Mouse (Mus musculus): ENCODE data around the gene Cd63. TPM values are rescaled to one million over a fixed set of nuclear protein-coding genes. Genes with fewer than 3 reads are reported as not detected.

The Cd63 gene
- polyA plus RNA-seq, 1 experiment from 2014 or later: 572 TPM

DNA sequence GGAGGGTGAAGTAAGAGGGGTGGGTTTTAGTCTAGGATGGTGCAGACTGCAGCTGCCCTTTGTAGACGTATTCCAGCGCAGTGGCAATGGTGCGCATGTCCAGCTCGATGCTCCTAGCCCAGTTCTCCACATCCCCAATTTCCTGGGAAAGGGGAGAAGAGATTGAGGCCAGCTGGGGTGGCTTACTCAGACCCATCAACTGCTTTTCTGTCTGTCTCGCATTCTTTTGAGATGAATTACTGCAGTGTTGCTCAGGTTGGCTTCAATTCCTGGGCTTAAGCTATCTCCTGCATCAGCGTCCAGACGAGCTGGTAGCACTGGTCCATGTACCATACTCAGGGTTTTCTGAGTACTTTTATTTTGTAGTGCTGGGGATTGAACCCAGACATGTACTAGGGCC lies 19.2 kb downstream of the Cd63 start:
- peaks cover 20% of the 10 kb centered on the region for H3K4me1 ChIP-seq (replicated peaks; ENCODE audit: control insufficient read depth, insufficient read depth, low read length)
- no peaks in the 10 kb centered on the region for H3K9me3 ChIP-seq (ENCODE audit: control insufficient read depth, low read length)
- H3K9ac ChIP-seq (ENCODE audit: low read length): no peak overlapping the region
- DNase-seq (ENCODE audit: low spot score) (no peak), ATAC-seq (replicated peaks; ENCODE audit: low FRiP score, low TSS enrichment, low read depth) (no peak)
- WGBS: 76% methylated on average over 7 of the region's 7 CpGs
- no peaks in the 10 kb centered on the region for H3K27me3 ChIP-seq (replicated peaks; ENCODE audit: control insufficient read depth, insufficient read depth, low read length)
- peaks cover 32% of the 10 kb centered on the region for H3K36me3 ChIP-seq (ENCODE audit: control insufficient read depth, insufficient read depth, low read length)
- H3K4me3 ChIP-seq (ENCODE audit: low read depth, low read length): no peak overlapping the region
- H3K4me2 ChIP-seq (ENCODE audit: low read length): no peak overlapping the region
- no peak overlapping the region for H3K27ac ChIP-seq (ENCODE audit: low read depth)

DNA sequence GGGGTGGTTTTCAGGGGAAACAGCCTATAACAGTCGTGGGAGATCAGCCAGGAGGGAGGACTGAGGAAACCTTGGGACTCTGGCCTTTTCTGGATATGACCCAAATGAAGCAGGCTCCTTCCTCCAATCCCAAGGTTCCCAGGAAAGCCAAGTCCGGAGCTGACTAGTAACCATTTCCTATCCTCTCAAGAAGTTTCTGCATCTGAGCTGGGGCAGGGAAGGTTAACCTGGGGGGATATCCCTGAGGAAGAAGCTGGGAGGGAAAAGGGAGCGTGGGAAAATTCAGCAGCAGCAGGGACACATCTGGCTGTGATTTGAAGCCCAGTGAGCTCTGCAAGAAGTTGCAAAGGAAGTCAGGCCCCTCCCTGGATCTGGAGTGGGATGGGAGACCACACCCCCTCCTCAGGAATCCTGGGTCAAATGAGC lies 20.0 kb downstream of the Cd63 start:
- H3K9ac ChIP-seq (ENCODE audit: low read length): no peak overlapping the region
- WGBS: 59% methylated on average over 3 of the region's 3 CpGs
- H3K4me3 ChIP-seq (ENCODE audit: low read depth, low read length): no peak overlapping the region
- H3K27ac ChIP-seq (ENCODE audit: low read depth): peak overlapping the region; percentile 27; the same call in 1 of the 2 replicates
- ATAC-seq (replicated peaks; ENCODE audit: low FRiP score, low TSS enrichment, low read depth) (no peak), DNase-seq (ENCODE audit: low spot score) (no peak)
- H3K27me3 ChIP-seq (replicated peaks; ENCODE audit: control insufficient read depth, insufficient read depth, low read length): no peaks in the 10 kb centered on the region
- peaks cover 20% of the 10 kb centered on the region for H3K4me1 ChIP-seq (replicated peaks; ENCODE audit: control insufficient read depth, insufficient read depth, low read length)
- H3K36me3 ChIP-seq (ENCODE audit: control insufficient read depth, insufficient read depth, low read length): peaks cover 25% of the 10 kb centered on the region
- H3K9me3 ChIP-seq (ENCODE audit: control insufficient read depth, low read length): no peaks in the 10 kb centered on the region
- no peak overlapping the region for H3K4me2 ChIP-seq (ENCODE audit: low read length)

DNA sequence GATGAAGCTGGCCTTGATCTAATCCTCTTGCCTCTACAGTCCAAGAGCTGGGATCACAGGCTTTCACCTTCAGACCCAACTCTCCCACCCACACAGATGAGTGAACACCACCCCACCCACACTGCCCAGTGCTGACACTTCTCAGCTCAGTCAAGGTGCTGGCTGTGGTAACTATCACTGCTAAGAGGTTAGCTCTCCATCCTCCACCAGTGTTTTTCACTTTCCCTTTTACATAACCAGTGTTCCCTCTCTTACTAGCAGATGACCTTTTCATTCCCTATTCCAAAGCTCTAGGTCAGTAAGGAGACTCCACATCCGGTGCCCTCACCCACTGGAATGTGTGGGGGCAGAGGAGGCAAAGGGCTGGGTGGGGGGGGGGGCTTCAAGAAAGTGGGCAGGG lies 20.5 kb downstream of the Cd63 start:
- no peaks in the 10 kb centered on the region for H3K9me3 ChIP-seq (ENCODE audit: control insufficient read depth, low read length)
- peaks cover 23% of the 10 kb centered on the region for H3K36me3 ChIP-seq (ENCODE audit: control insufficient read depth, insufficient read depth, low read length)
- H3K9ac ChIP-seq (ENCODE audit: low read length): no peak overlapping the region
- DNase-seq (ENCODE audit: low spot score): no peak
- no peaks in the 10 kb centered on the region for H3K27me3 ChIP-seq (replicated peaks; ENCODE audit: control insufficient read depth, insufficient read depth, low read length)
- no peak overlapping the region for H3K4me2 ChIP-seq (ENCODE audit: low read length)
- peak overlapping the region; percentile 27; the same call in 1 of the 2 replicates for H3K27ac ChIP-seq (ENCODE audit: low read depth)
- WGBS: 45% methylated on average over 1 of the region's 1 CpGs
- ATAC-seq (replicated peaks; ENCODE audit: low FRiP score, low TSS enrichment, low read depth): no peak
- H3K4me1 ChIP-seq (replicated peaks; ENCODE audit: control insufficient read depth, insufficient read depth, low read length): peaks cover 20% of the 10 kb centered on the region
- H3K4me3 ChIP-seq (ENCODE audit: low read depth, low read length): no peak overlapping the region

DNA sequence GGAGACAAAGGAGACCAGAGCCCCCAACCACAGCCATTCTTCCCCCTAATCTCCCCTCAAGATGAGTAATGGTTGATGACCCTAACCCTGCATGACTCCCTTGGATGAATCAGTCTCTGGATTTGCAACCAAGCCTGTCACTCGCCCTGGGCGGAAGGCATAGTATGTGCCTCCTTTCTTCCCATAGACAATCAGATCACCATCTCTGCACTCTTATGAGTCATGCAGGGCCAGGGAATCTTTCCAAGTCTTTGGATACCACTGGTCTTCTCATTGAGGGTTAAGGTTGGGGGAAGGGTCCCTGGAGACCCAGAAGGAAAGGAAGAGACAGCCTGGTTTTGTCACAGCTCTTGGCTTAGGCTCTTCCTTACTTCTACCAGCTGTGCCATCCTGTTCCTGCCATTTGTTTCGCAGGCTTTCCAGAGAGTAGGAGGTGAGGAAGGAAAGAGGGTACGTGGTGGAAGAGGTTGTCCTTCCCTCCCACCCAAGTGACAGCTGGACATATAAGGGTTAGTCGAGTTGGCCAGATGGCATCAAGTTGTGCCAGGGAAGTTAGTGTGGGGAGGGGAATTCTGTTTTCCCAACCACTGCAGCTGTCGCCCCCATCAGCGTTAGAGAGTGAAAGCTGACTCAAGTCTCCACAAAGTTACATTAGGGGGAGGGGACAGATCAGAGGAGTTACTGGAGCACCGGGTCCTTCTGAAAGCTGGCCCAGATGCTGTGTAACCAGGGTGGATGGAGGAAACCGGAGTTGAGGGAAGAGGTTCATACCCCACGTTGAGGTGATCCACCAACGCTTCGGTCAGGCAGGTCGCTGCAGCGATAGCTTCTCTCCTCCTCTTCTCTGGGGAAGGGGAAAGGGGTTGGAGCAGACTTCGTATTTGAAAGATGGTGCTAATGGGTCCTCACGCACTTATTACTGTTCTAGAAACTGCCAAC lies 21.4 kb downstream of the Cd63 start:
- ATAC-seq (replicated peaks; ENCODE audit: low FRiP score, low TSS enrichment, low read depth) (no peak), DNase-seq (ENCODE audit: low spot score) (no peak)
- Histone ChIP-seq H3K4me1 (replicated peaks; ENCODE audit: control insufficient read depth, insufficient read depth, low read length) (peaks cover 20% of the 10 kb centered on the region), H3K9ac (ENCODE audit: low read length) (peak overlapping the region; percentile 78; the same call in 1 of the 2 replicates), H3K4me3 (ENCODE audit: low read depth, low read length) (peak overlapping the region; percentile 92), H3K27me3 (replicated peaks; ENCODE audit: control insufficient read depth, insufficient read depth, low read length) (no peaks in the 10 kb centered on the region), H3K27ac (ENCODE audit: low read depth) (0 out of 2 replicates have a peak overlapping the region, but pooled peaks have one; percentile 16), H3K36me3 (ENCODE audit: control insufficient read depth, insufficient read depth, low read length) (peaks cover 14% of the 10 kb centered on the region), H3K4me2 (ENCODE audit: low read length) (peak overlapping the region; percentile 70), H3K9me3 (ENCODE audit: control insufficient read depth, low read length) (no peaks in the 10 kb centered on the region)
- WGBS: 71% methylated on average over 16 of the region's 16 CpGs

DNA sequence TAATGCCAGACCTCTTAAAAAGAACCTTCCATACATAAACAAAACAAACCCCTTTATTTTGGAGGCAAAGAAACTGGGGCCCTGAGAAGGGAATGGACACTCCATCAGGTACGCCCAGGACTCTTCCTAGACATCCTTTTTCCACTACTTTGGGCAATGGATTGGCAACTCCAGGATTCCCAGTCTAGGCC lies 21.9 kb downstream of the Cd63 start, which contains the start of gene Rdh5:
Gene Rdh5 (minus strand): TSS at position 67 of the 191 bp plus-strand sequence.
- peak within 1 kb of the TSS; percentile 78 for H3K9ac ChIP-seq (ENCODE audit: low read length)
- H3K4me3 ChIP-seq (ENCODE audit: low read depth, low read length): peak within 1 kb of the TSS; percentile 92
- ATAC-seq (replicated peaks; ENCODE audit: low FRiP score, low TSS enrichment, low read depth) (no peak), DNase-seq (ENCODE audit: low spot score) (no peak)
- 13% methylated on average over 1 of the region's 1 CpGs for WGBS
- H3K9me3 ChIP-seq (ENCODE audit: control insufficient read depth, low read length): no peaks in the 10 kb centered on the region
- peak within 1 kb of the TSS; percentile 87 for H3K27ac ChIP-seq (ENCODE audit: low read depth)
- H3K4me1 ChIP-seq (replicated peaks; ENCODE audit: control insufficient read depth, insufficient read depth, low read length): peaks cover 20% of the 10 kb centered on the region
- H3K4me2 ChIP-seq (ENCODE audit: low read length): peak within 1 kb of the TSS; percentile 70
- H3K36me3 ChIP-seq (ENCODE audit: control insufficient read depth, insufficient read depth, low read length): peaks cover 8% of the 10 kb centered on the region
- no peaks in the 10 kb centered on the region for H3K27me3 ChIP-seq (replicated peaks; ENCODE audit: control insufficient read depth, insufficient read depth, low read length)

DNA sequence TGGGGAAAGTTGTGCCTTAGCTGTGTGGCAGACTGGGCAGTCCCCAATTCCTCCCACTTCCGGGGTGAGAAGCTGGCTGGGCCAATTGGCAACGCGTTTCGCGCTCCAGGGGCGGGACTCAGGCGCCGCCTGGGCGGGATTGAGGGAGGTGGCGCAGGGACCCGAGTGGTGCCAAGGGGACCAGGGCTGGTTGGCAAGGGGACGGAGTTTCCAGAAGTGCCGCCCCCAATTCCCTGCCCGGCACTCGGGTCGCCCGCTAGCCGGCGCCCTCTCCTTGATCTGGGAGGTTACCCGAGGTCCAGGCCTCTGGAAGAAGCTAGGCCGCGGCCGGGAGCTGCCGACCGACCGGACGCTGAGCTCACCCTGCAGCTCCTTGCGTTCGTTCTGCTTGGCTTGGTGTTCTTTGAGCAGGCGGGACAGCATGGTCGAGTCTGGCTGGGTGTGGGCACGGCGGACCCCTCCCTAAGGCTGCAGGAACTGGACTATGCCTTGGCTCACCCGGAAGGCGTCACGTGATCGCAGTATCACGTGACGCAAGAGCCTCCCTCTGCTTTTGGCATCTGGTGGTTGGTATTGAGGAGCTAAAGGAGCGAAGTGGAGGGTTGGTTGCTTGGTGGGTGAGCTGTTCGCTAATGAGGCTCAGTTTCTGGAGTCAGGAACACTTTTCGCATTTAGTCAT lies 22.4 kb downstream of the Cd63 start:
- Histone ChIP-seq H3K9ac (ENCODE audit: low read length) (peak overlapping the region; percentile 78), H3K4me2 (ENCODE audit: low read length) (peak overlapping the region; percentile 70), H3K4me3 (ENCODE audit: low read depth, low read length) (peak overlapping the region; percentile 92), H3K27ac (ENCODE audit: low read depth) (peak overlapping the region; percentile 87), H3K4me1 (replicated peaks; ENCODE audit: control insufficient read depth, insufficient read depth, low read length) (peaks cover 20% of the 10 kb centered on the region), H3K36me3 (ENCODE audit: control insufficient read depth, insufficient read depth, low read length) (peaks cover 4% of the 10 kb centered on the region), H3K27me3 (replicated peaks; ENCODE audit: control insufficient read depth, insufficient read depth, low read length) (no peaks in the 10 kb centered on the region), H3K9me3 (ENCODE audit: control insufficient read depth, low read length) (no peaks in the 10 kb centered on the region)
- ATAC-seq (replicated peaks; ENCODE audit: low FRiP score, low TSS enrichment, low read depth): peak; percentile 95
- DNase-seq (ENCODE audit: low spot score): peak; percentile 94
- under 1% methylated on average over 40 of the region's 42 CpGs for WGBS

DNA sequence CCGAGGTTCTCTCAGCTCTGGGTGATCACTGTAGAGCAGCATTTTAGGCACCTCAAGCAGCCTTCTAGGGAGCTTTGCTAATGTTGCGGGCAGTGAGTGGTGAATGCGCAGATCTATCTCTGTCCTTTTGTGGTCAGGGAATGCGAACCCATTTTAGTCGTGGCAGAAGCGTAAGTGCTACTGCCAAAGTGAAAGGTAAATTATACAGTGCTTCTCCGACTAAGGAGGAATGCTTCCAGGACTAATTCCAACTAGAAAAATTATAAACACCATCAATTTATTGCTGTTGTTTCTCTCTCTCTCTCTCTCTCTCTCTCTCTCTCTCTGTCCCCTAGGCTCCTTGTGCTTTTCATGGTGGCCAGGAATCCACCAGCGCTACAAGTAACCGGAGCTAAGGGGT lies 23.1 kb downstream of the Cd63 start, which contains the start of gene Bloc1s1:
Gene Bloc1s1 (minus strand): TSS at position 101 of the 400 bp plus-strand sequence.
- Histone ChIP-seq H3K9ac (ENCODE audit: low read length) (peak within 1 kb of the TSS; percentile 78), H3K27ac (ENCODE audit: low read depth) (peak within 1 kb of the TSS; percentile 87), H3K4me2 (ENCODE audit: low read length) (peak within 1 kb of the TSS; percentile 70), H3K27me3 (replicated peaks; ENCODE audit: control insufficient read depth, insufficient read depth, low read length) (peaks cover under 1% of the 10 kb centered on the region; the same call in 1 of the 2 replicates), H3K4me1 (replicated peaks; ENCODE audit: control insufficient read depth, insufficient read depth, low read length) (peaks cover 20% of the 10 kb centered on the region), H3K36me3 (ENCODE audit: control insufficient read depth, insufficient read depth, low read length) (no peaks in the 10 kb centered on the region), H3K9me3 (ENCODE audit: control insufficient read depth, low read length) (no peaks in the 10 kb centered on the region), H3K4me3 (ENCODE audit: low read depth, low read length) (peak within 1 kb of the TSS; percentile 92)
- no peak for ATAC-seq (replicated peaks; ENCODE audit: low FRiP score, low TSS enrichment, low read depth)
- DNase-seq (ENCODE audit: low spot score): no peak
- 57% methylated on average over 9 of the region's 9 CpGs for WGBS

DNA sequence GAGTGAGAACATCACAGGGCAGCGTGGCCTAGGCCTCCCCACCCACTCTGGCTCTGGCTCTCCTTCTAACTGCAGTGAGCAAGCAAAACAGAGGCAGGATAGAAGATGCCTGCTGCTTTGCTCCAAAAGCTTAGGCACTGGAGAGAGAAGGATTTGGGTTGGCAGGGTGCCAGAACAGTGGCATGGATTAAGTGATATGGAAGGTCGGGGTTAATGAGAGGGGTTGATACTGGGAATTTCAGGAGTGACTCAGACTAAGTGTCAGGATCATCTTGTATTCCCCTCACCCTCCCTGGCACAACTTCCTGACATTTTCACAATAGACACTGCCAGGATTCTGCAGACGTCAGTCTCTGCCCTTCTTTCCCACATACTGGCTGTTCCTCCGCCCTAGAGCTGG lies 27.6 kb downstream of the Cd63 start:
- DNase-seq (ENCODE audit: low spot score) (no peak), ATAC-seq (replicated peaks; ENCODE audit: low FRiP score, low TSS enrichment, low read depth) (no peak)
- H3K4me2 ChIP-seq (ENCODE audit: low read length): no peak overlapping the region
- no peaks in the 10 kb centered on the region for H3K9me3 ChIP-seq (ENCODE audit: control insufficient read depth, low read length)
- no peaks in the 10 kb centered on the region for H3K36me3 ChIP-seq (ENCODE audit: control insufficient read depth, insufficient read depth, low read length)
- H3K9ac ChIP-seq (ENCODE audit: low read length): no peak overlapping the region
- H3K27ac ChIP-seq (ENCODE audit: low read depth): no peak overlapping the region
- H3K4me1 ChIP-seq (replicated peaks; ENCODE audit: control insufficient read depth, insufficient read depth, low read length): peaks cover 5% of the 10 kb centered on the region; the same call in 1 of the 2 replicates
- H3K27me3 ChIP-seq (replicated peaks; ENCODE audit: control insufficient read depth, insufficient read depth, low read length): peaks cover 39% of the 10 kb centered on the region
- H3K4me3 ChIP-seq (ENCODE audit: low read depth, low read length): no peak overlapping the region
- 42% methylated on average over 4 of the region's 4 CpGs for WGBS

Data from intestine, embryonic 14.5 days (tissue).